Mouse (Mus musculus) bone marrow, adult 2 months (tissue): Measurements from ENCODE around the gene Ak6. TPM values are rescaled to one million over a fixed set of nuclear protein-coding genes. Genes with fewer than 3 reads are reported as not detected.

Source experiments
- H3K27ac ChIP-seq: fragments of 200-500 bp; 2 replicates; pipeline ENCODE4 v1.5.1; 2012; ENCODE audit warnings: low read depth, mild to moderate bottlenecking, control low read depth, inconsistent platforms, low read length; ENCODE audit not compliant: control insufficient read depth, poor library complexity, insufficient read depth
- H3K4me1 ChIP-seq: fragments of 200-500 bp; 2 replicates; pipeline ENCODE4 v1.6.1; 2011; ENCODE audit warnings: low read length; ENCODE audit not compliant: control insufficient read depth, insufficient read depth
- H3K4me3 ChIP-seq: fragments of 200-500 bp; replicated peaks from 2 replicates; pipeline ENCODE3; 2011; ENCODE audit warnings: mild to moderate bottlenecking, low read depth, low read length, control low read depth; ENCODE audit not compliant: control insufficient read depth
- CTCF ChIP-seq: fragments of 200-500 bp; IDR thresholded peaks from 2 replicates; pipeline ENCODE4 v1.5.1; 2011; ENCODE audit warnings: low read length, control low read depth; ENCODE audit not compliant: control insufficient read depth, insufficient read depth
- POLR2A ChIP-seq: fragments of 200-500 bp; IDR thresholded peaks from 2 replicates; pipeline ENCODE4 v1.6.1; 2011; ENCODE audit warnings: low read depth, mild to moderate bottlenecking, control low read depth, low read length, borderline replicate concordance; ENCODE audit not compliant: control insufficient read depth
- WGBS: fragments of 180-500 bp; shearing (Covaris S2); methylation state at CpG from one replicate; pipeline ENCODE4 v1.1.7; 2018; 5-methylcytosine and 5-hydroxymethylcytosine counted together
- polyA plus RNA-seq: library from polyadenylated mRNA; stranded (reverse); fragments of >200 nt; gene quantifications from 2 replicates; pipeline ENCODE4 v1.2.4, GENCODE M21; 2011; ENCODE audit warnings: low replicate concordance; ENCODE audit not compliant: missing spikeins, insufficient read depth, insufficient read length

Ak6 gene
- polyA plus RNA-seq, 1 experiment: 83.2 TPM

DNA sequence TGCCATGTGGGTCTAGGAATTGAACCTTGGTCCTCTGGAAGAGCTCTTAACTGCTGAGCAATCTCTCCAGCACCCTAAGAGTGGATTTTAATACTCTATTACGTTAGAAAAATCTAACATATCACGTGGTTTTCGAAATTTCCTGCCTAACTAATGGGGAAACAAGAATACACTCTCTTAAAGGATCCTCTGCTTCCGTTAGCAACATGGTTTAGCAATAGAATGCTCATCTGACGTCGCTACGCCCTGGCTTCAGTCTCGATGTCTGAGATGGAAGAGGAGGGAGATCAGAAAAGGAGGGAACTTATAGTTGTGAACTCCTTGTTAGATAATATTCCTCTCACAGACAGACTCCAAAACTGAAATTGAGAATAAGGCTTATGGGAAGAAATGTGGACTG is 2.6 kb upstream of the Ak6 start:
- TF ChIP-seq POLR2A: no peak
- no peak for TF ChIP-seq CTCF
- H3K4me3 ChIP-seq: no peak overlapping the region
- no peaks in the 10 kb centered on the region; the same call in 1 of the 2 replicates for H3K4me1 ChIP-seq
- no peak overlapping the region for H3K27ac ChIP-seq
- 50% methylated on average over 8 of the region's 8 CpGs for WGBS

DNA sequence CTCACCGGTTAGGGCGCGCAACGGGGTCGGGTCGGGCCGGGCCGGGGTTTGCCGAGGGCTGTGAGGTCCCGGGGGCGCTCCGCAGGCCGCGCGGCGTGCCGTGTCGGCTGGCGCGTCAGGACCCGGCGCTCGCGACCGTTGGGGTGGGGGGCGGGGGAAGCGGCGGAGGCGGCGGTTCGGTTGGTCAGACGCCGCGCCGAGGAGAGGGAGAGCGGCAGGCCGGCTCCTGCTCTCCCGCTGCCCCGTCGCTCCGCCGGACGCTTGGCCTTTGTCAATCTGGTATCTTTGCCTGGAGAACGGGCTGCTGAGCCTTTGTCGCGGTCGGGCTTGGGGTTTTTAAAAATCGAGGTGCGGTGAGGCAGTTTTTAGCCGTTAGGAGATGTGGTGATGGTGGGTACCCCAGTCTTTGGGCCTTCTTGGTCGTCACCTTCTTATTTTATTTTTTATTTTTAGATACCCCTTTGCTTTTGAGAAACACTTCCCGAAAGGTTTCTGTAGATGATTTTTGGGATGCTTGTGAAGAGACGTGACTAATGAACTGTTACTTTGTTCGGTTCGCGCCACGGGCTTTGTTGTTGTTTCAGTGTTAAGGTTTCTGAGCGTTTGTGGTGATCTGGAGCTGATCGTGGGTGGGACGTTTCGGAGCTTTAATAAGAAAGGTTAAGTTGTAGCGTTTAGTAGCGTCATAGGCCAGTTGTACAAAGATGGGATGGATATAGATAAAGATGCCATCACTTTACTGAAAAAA is 834 bp downstream of the Ak6 start, which contains the start of gene Taf9:
Taf9 (plus strand) TSS at position 141 of the 748 bp plus-strand sequence.
- H3K27ac ChIP-seq: peak within 1 kb of the TSS; percentile 97
- peak within 1 kb of the TSS; percentile 90 for H3K4me3 ChIP-seq
- WGBS: under 1% methylated on average over 62 of the region's 63 CpGs
- no peak for TF ChIP-seq CTCF
- peak; percentile 0; the same call in 1 of the 2 replicates for TF ChIP-seq POLR2A
- H3K4me1 ChIP-seq: no peaks in the 10 kb centered on the region; the same call in 1 of the 2 replicates

DNA sequence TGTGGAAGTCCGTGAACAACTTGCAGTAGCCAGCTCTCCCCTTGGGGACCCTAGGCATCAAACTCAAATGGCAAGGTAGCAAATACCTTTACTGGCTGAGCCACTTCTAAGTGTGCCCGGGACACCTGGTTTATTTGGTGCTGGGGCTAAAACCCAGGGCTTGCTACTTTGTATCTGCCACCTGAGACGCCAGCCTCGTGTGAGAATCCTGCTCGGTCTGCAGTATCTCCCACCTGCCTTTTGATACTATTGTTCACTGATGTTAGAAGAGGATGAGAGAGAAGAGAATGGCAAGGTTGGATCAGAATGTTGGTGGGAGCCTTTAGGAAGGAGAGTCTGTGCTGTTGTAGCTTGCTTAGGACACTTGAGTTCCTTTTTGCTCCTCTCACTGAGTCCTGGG is 7.3 kb downstream of the Ak6 start:
- TF ChIP-seq POLR2A (no peak), CTCF (no peak)
- Histone ChIP-seq H3K27ac (no peak overlapping the region), H3K4me1 (no peaks in the 10 kb centered on the region), H3K4me3 (no peak overlapping the region)
- WGBS: 96% methylated on average over 5 of the region's 5 CpGs

DNA sequence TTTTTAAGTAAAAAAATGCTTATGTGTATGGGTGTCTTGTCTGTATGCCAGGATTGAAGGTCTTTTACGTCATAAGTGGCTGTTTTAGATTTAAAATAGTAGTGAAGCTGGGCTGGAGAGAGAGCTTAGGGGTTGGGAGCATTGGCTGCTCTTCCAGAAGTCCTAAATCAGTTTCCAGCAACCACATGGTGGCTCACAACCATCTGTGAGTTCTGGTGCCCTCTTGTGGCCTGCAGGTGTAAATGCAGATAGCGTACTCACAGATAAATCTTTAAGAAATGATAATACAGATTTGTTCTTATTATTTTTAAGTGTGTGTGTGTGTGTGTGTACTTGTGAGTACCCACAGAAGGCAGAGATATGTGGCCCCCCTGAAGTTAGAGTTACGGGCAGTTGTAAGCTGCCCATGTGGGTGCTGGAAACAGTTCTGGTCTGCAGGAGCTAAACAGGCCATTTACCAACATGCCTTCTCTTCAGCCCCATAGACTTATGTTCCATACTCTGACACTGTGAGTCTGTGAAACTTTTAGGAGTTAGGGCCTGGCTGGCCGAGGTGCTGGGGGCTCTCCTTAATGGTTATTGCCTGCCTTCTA is 9.2 kb downstream of the Ak6 start:
- TF ChIP-seq CTCF: peak; percentile 84
- TF ChIP-seq POLR2A: no peak
- Histone ChIP-seq H3K4me1 (no peaks in the 10 kb centered on the region), H3K4me3 (no peak overlapping the region), H3K27ac (no peak overlapping the region)
- WGBS: 19% methylated on average over 4 of the region's 4 CpGs

DNA sequence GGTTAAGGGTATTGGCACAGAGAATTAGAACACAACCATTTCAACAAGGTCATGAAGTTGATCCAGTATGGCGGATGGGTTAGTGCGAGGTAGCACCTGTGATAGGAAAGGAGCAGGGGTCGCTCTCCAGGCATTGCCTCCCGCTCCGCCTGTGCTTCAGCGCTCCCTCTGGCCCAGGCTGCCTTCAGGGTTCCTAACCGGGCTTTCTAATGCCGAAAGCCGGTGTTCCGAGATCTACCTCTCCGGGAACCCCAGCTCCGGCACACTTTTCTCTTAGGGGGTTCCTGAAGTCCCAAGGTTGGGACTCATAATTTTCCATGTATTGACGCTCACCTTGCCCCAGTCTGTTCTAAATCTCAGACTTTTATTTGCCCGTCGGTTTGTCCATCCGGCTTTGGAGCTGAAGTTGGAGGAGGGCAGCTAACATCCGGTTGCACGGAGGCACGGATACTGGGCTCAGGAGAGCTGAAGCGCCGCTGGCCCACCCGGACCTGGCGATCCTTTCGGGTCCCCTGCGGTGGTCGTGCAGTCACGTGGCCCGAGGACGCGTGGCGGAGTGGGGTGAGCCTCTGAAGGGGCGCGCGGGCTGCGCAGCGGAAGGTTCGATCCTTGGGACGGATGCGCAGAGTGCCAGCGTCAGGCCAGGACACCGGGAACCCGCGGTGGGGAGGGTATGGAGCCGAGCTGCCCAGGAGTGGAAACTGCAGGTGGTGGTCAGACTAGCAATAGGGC is 18.7 kb downstream of the Ak6 start, which contains the start of gene Ccdc125:
Ccdc125 (plus strand) TSS at position 427 of the 732 bp plus-strand sequence.
- WGBS: 1% methylated on average over 44 of the region's 44 CpGs
- Histone ChIP-seq H3K27ac (peak within 1 kb of the TSS; percentile 94), H3K4me1 (no peaks in the 10 kb centered on the region; the same call in 1 of the 2 replicates), H3K4me3 (peak within 1 kb of the TSS; percentile 80)
- TF ChIP-seq POLR2A (no peak), CTCF (no peak)

DNA sequence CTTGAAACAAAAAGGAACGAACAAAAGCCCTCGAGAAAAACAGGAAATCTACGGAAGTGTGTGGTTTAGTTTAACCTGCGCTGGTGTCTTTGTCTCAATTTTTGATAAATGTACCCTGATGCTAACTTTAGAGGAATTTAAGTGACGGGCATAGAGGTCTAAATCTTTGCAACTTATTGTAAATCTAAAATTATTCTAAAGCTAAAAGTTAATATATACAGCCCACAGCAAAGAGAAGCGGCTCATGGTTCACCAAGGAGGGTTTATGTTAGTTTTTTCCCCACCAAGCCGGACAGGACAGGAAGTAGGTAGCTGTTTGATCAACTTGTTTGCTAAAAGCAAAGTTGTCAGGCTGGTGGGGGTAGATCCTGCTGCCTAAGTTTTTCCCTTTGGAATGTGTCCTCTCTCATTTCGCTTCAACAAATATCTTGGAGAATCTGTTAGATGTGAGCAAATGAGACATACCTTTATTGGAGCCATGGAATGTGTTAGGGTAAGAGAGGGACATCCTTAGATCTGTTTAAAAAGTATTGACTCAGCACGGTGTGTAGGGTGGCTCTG is 19.5 kb downstream of the Ak6 start:
- H3K4me1 ChIP-seq: no peaks in the 10 kb centered on the region; the same call in 1 of the 2 replicates
- H3K27ac ChIP-seq: peak overlapping the region; percentile 62; the same call in 1 of the 2 replicates
- WGBS: 6% methylated on average over 9 of the region's 9 CpGs
- TF ChIP-seq CTCF: no peak
- no peak for TF ChIP-seq POLR2A
- H3K4me3 ChIP-seq: peak overlapping the region; percentile 44

DNA sequence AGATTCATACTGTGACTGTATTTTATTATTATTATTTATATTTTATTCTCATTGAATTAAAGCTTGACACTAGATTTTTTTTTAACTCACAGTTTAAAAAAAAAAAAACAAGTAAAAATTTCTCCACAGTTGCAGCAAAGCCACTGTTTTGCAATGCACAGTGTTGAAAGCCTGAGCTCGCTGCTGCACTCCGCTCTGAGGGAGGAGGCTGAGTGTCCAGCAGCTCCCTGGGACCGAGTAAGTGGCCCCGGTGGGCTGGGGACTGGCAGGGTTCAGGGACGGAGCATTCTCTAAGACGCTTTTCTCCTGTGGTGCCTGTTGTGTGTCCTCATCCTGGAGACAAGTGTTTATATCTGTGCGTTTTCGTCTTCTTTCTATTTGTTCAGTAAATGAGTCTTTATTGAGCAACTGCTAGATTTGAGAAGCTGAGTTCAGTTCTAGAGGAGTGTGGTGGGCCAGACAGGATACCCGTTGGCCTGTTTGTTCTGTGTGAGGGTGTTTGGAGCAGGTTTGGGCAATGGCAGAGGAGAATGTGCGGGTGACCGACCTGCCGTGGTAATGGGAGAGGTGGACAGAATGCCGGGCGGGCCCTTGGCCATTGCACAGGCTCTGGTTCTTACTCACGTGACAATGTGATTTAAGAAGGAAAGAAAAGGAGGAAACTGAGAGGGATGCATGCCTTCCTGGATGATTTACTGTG is 25.3 kb downstream of the Ak6 start:
- WGBS: 48% methylated on average over 15 of the region's 15 CpGs
- TF ChIP-seq CTCF (no peak), POLR2A (peak; percentile 43; the same call in 1 of the 2 replicates)
- Histone ChIP-seq H3K4me3 (peak overlapping the region; percentile 79), H3K27ac (peak overlapping the region; percentile 86), H3K4me1 (peaks cover 1% of the 10 kb centered on the region; the same call in 1 of the 2 replicates)
